In genomic region chr13:43729617-43730016, GRCm38 (mm10) we compare ENCODE assay signal across 18 mouse cellular contexts. TPM values are rescaled to one million over a fixed set of nuclear protein-coding genes. Genes with fewer than 3 reads are reported as not detected.
DNase-seq lines count a peak whose midpoint lies in the region; TF ChIP-seq lines count a peak whose summit lies in the region.
"Had no signal": no experiment of that assay in that cellular context is flagged by ENCODE, and none has a peak within 500 bp of the region (broad histone marks: within the 10 kb centered on the region; RNA-seq: fewer than 3 reads in every experiment).

No protein-coding gene starts in this region.

- 79% methylated on average over 11 of the region's 11 CpGs for WGBS in cerebellum, adult 2 months

- no peak overlapping the region for H3K27ac ChIP-seq in cerebellum, adult 2 months (ENCODE audit: insufficient read depth, low read length)
- H3K27ac ChIP-seq: embryonic facial prominence, embryonic 10.5 days; embryonic facial prominence, embryonic 12.5 days; forebrain, embryonic 13.5 days; forebrain, embryonic 15.5 days had no signal

- TF ChIP-seq CTCF in cerebellum, adult 2 months (IDR thresholded peaks at IDR 0.05; ENCODE audit: borderline replicate concordance, insufficient read depth, low read depth, low read length): no peak

- DNase-seq in cerebellum, adult 9-10 months: peak; percentile 12
- no peak for DNase-seq in cerebellum, adult 2 months
- DNase-seq in cerebellum, postnatal 14 days: peak; percentile 7 to 9
- DNase-seq in cerebellum, postnatal 4 days (ENCODE audit: low spot score in 2 of 2): no peak
- DNase-seq in brain, adult 2 months (ENCODE audit: low read depth, low spot score): peak; percentile 55
- no peak for DNase-seq in layer of hippocampus, adult 11-12 months (ENCODE audit: low spot score)
- DNase-seq: adrenal gland, adult 2 months; adrenal gland, postnatal 10 days; adrenal gland, postnatal 25 days; cerebellum, adult 11 months; cerebellum, adult 8-10 months; cerebellum, postnatal 36 days; forebrain, postnatal 0 days had no signal

- H3K4me3 ChIP-seq in cerebellum, adult 2 months (replicated peaks; ENCODE audit: insufficient read depth, low read depth, low read length): no peak overlapping the region
- H3K4me3 ChIP-seq: embryonic facial prominence, embryonic 10.5 days; embryonic facial prominence, embryonic 12.5 days; forebrain, embryonic 13.5 days; forebrain, embryonic 15.5 days had no signal

- H3K4me1 ChIP-seq in cerebellum, adult 2 months (ENCODE audit: control insufficient read depth, insufficient read depth, low read length): peaks cover 30% of the 10 kb centered on the region
- H3K4me1 ChIP-seq: embryonic facial prominence, embryonic 12.5 days had no signal

- no peaks in the 10 kb centered on the region for H3K27me3 ChIP-seq in cerebellum, adult 2 months (ENCODE audit: control insufficient read depth, insufficient read depth, low read length)
- H3K27me3 ChIP-seq: embryonic facial prominence, embryonic 12.5 days; forebrain, embryonic 13.5 days; forebrain, embryonic 15.5 days had no signal

- TF ChIP-seq POLR2A in cerebellum, adult 2 months (IDR thresholded peaks at IDR 0.05; ENCODE audit: borderline replicate concordance, insufficient read depth, low read length): no peak

RNA-seq across cellular contexts. Expression of gene Cd83, which starts 55.0 kb away (rescaled TPM):
- polyA plus RNA-seq in cerebellum, adult 2 months (2012; rRNA removed): 33.3 and 35.7 TPM in 2 replicates
- polyA plus RNA-seq: C2C12 had no signal

Comparison
In these comparisons a context has a peak if more than half of its experiments do, and no peak if none do; other contexts are left out.
1. DNase-seq: peak in cerebellum, adult 9-10 months (single experiment), cerebellum, postnatal 14 days (2 of 2) and brain, adult 2 months (single experiment); none in cerebellum, adult 2 months (0 of 2), cerebellum, postnatal 4 days (0 of 2) and layer of hippocampus, adult 11-12 months (single experiment).